Mouse (Mus musculus): ENCODE measurements around the gene Ldlrad3.

The Ldlrad3 gene

GRCm38 (mm10) chr2:102185069-102185950 is 875 bp downstream of the Ldlrad3 start:
- peak; percentile 24 for DNase-seq

DNA sequence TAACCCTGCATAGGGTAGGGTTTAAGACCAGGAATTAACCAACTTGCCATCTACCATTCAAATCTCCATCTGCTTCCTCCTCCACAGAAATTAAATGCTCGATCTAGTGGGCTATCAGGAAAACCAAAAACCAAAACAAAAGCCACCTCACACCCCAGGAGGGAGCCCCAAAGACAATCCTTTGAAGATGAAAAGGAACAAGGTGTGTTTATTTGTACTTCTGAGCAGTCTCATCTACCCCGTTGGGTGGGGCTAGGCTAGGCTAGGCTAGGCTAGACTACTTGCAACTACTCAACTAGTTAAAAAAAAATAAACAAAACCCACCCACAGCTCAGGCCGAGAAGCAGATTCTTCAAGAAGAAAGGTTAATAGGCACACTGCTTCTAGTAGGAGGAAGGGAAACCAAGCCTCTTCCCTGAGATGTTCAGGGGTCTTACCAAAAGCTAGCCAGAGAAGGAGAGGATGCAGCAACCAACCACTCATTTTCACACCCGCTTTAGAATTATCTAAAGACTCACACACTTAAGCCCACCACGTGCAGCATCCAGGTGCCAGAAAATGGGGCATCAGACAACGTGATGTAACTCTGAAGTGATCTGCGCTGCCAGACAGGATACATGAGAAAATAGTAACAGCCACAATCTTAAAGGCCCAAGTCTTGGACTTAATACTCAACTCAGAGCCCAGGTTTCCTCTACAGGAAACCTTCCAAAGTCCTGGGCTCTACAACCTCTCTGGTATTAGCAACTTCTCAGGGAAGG is 2.3 kb downstream of the Ldlrad3 start:
- DNase-seq = no peak

GRCm38 (mm10) chr2:102181459-102181858 is 4.7 kb downstream of the Ldlrad3 start:
- DNase-seq = no peak

DNA sequence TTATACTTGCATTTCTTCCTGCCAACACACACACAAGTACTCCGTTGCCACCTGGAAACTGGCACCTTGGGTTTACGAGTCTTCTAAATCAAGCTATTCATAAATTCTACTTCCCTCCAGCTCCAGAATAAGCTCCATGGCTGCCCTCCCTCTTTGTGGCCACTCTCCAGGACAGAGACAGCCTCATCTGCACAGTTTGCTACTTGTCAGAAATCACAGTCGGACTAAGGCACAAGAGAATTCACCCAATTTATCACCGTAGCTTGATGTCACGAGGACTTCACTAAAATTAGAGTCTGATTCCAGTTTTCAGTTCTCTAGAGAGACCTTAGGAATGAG is 9.8 kb downstream of the Ldlrad3 start:
- DNase-seq = no peak

DNA sequence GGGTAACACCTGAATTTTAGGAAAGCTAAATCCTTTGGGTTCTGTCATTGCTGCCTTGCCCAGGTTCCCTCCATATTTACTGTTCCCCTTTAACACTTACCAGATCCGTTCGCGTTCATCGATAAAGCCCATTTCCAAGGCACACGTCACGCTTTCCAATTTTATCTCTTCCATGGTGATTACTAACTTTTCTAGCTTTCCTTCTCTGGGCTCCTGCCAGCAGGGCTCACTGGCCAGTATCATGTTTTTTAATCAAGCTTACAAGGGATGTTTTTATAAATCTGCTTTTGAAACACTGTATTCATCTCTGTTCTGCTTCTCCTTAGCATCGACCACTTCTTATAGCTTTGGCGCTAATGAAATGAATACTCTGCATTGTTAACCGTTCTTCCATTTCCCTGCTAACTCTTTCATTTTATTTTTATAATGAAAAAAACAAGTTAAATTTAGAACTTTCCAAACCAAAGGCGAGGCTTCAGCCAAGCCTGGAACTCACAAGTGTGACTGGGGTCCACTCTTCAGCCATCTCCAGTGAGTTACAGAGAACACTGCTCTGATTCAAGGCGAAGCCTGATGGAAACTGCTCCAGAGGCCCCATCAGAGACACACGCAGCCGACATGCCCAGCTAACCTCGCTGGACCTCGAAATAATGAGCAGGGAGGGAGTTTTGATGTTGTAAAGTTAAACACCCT is 10.3 kb downstream of the Ldlrad3 start:
- DNase-seq = no peak

DNA sequence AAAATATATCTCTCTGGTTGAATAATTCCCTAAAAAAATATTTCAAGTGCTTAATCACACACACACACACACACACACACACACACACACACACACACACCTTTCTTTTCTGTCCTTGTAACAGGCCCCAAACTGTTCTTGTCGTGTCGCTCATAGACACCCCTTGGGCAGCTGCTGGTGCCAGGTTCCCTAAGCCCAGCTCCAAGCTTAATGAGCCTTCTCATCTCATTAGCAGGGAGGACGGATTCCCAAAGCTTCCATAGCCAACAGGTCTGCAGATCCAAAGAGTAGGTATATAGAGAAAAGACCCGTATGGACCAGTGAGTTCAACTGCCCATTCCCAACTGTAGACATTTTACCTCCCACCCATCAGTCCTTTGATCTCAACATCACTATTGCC is 13.7 kb downstream of the Ldlrad3 start:
- DNase-seq = no peak

- DNase-seq = no peak
These were observed 19.4 kb downstream of the Ldlrad3 start for GRCm38 (mm10) chr2:102166550-102167325.

- no peak for DNase-seq
These were observed 23.1 kb downstream of the Ldlrad3 start for GRCm38 (mm10) chr2:102163106-102163505.

DNA sequence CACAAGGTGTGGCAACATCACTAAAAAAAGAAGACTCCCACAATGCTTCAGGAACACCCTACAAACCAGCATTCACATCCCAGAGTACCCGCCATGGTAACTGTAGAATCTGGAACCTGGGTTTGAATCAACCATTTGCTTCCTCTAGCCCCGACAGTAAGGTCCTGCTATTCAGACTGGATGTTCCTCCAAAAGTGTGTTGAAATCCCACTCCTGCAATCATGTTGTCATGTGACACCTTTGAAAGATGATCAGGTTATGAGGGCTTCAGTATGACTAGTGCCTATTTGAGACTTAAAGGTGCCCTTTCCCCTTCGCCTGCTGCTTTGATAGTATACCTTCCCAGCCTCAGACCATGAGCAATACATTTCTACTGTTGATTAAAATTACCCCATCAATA is 28.6 kb downstream of the Ldlrad3 start:
- no peak for DNase-seq

DNA sequence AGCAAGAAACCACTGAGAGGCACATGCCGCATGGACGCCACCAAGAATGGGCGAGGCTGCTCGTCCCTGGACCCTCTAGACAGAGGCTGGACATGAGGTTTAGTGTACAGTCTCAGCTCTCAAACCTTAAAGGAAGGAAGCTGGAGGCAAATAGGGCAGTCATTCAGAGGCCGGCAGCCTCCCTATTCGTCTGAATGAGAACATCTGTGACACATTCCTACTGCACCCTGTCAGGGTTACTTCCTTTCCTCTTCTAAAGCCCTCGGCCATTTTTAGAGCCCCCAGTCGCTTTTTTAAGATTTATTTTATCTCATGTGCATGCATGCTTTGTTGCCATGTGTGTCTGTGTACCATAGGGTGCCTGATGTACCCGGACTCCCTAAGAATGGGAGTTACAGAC is 29.2 kb downstream of the Ldlrad3 start:
- DNase-seq = no peak

DNA sequence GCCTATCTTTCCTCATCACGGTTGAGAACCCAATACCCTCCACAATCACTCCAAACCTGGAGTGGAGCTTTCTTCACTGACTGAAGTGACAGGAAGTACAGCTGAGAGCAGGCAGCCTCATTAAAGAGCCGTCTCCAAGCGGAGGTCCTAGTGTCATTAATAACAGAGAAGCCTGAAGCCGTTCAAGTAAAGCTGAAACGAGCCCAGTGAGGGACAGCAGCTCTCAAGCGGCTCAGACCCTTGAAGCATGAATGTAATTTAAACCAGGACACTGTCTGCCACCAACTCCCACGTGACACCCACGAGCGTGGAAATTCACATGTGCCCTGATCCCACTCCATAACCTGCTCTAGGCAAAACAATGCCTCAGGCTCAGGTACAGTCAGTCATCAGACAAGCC is 29.7 kb downstream of the Ldlrad3 start:
- DNase-seq = no peak

DNA sequence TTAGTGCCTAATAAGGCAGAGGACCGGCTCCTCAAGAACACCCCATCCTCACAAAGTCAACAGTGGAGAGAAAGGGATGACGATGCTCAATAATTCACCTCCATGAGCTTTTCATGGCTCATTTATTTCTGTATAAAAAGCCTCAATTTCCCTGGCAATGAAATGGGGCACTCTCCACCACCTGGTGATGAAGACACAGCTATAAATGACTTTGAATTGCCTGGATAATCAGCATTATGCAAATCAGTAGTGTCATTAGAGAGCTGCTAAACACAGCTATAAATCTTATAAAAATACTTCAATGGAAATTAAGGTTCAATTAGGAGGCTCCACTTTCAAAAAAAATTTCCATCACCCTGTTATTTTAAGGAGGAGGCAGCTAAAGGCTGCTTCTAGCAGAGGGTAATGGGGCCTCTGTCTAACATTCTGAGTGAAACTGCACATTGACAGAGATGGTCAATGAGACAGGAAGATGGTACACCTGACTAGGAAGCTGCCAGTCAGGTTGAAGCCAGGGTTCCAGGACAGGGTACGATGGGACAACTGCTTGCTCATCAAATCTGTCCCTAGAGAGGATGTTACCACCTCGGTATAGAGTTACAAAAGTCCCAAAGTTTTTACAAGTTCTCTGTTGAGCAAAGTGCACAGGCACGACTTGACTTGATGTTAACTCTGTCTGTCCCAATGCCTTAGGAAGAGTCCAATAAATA is 30.7 kb downstream of the Ldlrad3 start:
- DNase-seq = no peak

DNA sequence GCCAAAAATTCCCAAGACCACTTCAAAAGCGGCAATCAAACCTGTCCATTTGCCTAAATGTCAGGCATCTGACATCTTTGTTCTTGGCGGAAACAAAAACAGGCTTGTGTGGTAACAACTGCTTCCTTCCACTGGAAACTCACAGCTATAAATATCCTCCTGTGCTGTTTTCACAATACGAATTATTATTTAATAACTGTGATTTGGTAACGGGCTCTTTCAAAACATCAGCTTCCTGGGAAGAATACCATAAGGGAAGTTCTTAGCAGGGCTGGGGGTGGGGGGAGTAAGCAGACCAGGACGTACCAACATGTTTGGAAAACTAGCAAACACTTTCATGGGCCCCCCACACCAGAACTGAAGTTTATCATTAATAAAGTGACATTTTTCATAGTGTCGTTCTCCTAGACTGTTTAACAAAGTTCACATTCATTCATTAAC is 31.4 kb downstream of the Ldlrad3 start:
- DNase-seq = no peak

- DNase-seq = no peak
These were observed 31.9 kb downstream of the Ldlrad3 start for GRCm38 (mm10) chr2:102154328-102154727.

GRCm38 (mm10) chr2:102153516-102153915 is 32.7 kb downstream of the Ldlrad3 start:
- no peak for DNase-seq

- no peak for DNase-seq
These were observed 33.3 kb downstream of the Ldlrad3 start for GRCm38 (mm10) chr2:102152851-102153250.

DNA sequence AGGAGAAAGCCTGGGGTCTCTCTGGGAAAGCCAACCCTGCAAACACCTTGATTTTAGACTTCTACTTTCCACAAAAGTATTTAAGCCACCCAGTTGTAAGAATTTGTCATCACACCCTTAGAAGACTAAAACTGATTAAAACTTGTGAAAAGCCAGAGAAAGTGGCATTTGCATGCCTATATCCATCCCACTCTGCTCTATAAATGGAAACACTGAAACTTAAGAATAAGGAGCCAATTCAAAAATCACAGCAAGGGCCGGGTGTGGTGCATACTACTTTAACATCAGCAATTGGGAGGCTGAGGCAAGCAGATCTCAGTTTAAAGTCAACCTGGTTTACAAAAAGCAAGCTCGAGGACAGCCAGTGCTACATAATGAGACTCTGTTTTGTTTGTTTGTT is 37.1 kb downstream of the Ldlrad3 start:
- no peak for DNase-seq

- DNase-seq = no peak
These were observed 38.1 kb downstream of the Ldlrad3 start for GRCm38 (mm10) chr2:102148093-102148492.

- DNase-seq = no peak
These were observed 38.6 kb downstream of the Ldlrad3 start for GRCm38 (mm10) chr2:102147561-102147960.

DNA sequence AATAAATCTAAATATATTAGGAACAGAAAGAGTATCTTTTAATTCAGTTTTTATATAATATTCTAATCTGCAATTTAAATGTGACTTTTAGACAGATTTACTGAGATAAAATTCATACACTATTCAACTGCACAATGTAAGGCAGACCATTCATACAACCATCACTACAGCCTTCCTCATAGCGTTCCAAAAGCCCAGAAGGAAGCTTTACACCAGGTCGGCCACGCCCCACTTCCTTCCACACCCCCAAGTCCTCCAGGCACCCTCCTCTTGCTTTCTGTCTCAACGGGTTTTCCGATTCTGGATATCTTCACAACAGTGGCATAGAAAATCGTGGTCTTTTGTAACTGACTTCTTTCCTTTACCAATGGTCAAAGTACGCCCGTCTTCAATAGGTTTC is 39.8 kb downstream of the Ldlrad3 start:
- no peak for DNase-seq

DNA sequence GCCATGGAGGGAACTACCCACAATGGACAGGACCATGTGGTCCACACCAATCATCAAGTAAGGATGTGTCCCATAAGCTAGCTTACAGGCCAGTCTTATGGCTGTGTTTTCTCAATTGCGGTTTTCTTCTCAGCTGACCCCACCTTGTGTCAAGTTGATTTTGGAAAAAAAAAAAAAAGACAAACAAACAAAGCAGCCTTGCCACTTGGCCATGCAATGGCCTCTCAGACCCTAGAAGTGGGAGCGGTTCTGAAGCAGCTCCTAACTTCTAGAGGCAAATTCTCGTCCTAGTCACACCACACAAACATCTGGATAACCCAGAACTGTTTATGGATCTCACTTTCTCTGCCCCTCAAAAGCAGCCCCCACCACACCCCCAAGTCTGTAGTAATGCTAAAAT is 41.1 kb downstream of the Ldlrad3 start:
- no peak for DNase-seq

- DNase-seq = no peak
These were observed 41.9 kb downstream of the Ldlrad3 start for GRCm38 (mm10) chr2:102144311-102144710.
